Mouse (Mus musculus) cortical plate, adult 2 months (tissue): Measurements from ENCODE around the gene Ttc7.

ENCODE experiments used
- CTCF ChIP-seq: fragments of 200-500 bp; IDR thresholded peaks from 2 replicates; pipeline ENCODE4 v1.5.1; 2011; ENCODE audit warnings: mild to moderate bottlenecking, control low read depth, low read length; ENCODE audit not compliant: insufficient read depth; ENCODE audit errors: extremely low read depth
- POLR2A ChIP-seq: fragments of 200-500 bp; IDR thresholded peaks from 2 replicates; pipeline ENCODE4 v1.6.1; 2011; ENCODE audit warnings: mild to moderate bottlenecking, low read length, control low read depth; ENCODE audit not compliant: insufficient read depth; ENCODE audit errors: extremely low read depth

DNA sequence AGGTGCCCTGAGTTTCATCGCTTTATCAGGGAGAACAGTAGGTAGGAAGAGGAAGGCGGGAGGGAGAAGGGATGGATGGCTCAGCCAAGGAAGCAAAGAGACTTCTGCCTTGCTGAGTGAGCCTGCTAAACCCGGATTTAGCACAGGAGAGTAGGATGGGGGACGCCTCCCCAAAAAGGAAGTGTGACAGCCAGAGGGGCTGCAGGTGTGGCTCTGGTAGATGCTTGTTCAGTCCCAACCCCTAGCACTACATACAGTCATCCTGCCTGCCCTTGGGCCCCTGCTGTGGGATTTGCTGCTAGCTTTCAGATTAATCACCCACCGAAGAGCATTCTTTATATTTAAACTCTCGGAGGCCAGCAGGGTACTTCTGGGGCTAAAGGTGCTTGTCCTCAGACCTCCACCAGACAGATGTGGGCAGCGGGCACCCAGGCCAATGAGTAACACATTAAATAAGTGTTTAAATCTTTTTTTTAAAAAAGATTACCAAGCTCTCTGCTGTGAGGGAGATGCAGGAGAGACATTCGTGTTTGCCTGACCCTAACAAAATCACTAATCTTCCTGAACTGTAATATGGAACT lies 4.6 kb downstream of the Ttc7 start:
- no peak for TF ChIP-seq CTCF
- no peak for TF ChIP-seq POLR2A
